Mouse (Mus musculus) erythroblast, embryonic 14.5 days (primary cell): ENCODE data around the gene Dab1. TPM values are rescaled to one million over a fixed set of nuclear protein-coding genes. Genes with fewer than 3 reads are reported as not detected.

Experiments
- H3K27me3 ChIP-seq: 2 replicates; pipeline ENCODE4 v1.6.1; 2012; ENCODE audit warnings: inconsistent platforms; ENCODE audit not compliant: control insufficient read depth
- H3K36me3 ChIP-seq: 2 replicates; pipeline ENCODE4 v1.6.1; 2012; ENCODE audit warnings: mild to moderate bottlenecking, inconsistent platforms; ENCODE audit not compliant: control insufficient read depth
- H3K4me1 ChIP-seq: 2 replicates; pipeline ENCODE4 v1.6.1; 2012; ENCODE audit warnings: inconsistent platforms; ENCODE audit not compliant: control insufficient read depth
- H3K4me3 ChIP-seq: replicated peaks from 2 replicates; pipeline ENCODE3; 2012; ENCODE audit warnings: moderate library complexity, mild to moderate bottlenecking, inconsistent platforms
- H3K9me3 ChIP-seq: 2 replicates; pipeline ENCODE4 v1.6.1; 2012; ENCODE audit warnings: low read length, inconsistent platforms, mixed read lengths; ENCODE audit not compliant: control insufficient read depth
- GATA1 ChIP-seq: IDR thresholded peaks from 2 replicates; pipeline ENCODE4 v1.6.1; 2012; ENCODE audit warnings: low read length, inconsistent platforms, mixed read lengths
- TAL1 ChIP-seq: IDR thresholded peaks from 3 replicates; pipeline ENCODE4 v1.6.1; 2012; ENCODE audit warnings: low read length, inconsistent platforms, mixed read lengths
- polyA plus RNA-seq: library from polyadenylated mRNA; stranded (reverse); fragments of >175 nt; gene quantifications from 2 replicates; pipeline ENCODE4 v1.2.3, GENCODE M21; 2012

The Dab1 gene
- polyA plus RNA-seq, 1 experiment = not detected

DNA sequence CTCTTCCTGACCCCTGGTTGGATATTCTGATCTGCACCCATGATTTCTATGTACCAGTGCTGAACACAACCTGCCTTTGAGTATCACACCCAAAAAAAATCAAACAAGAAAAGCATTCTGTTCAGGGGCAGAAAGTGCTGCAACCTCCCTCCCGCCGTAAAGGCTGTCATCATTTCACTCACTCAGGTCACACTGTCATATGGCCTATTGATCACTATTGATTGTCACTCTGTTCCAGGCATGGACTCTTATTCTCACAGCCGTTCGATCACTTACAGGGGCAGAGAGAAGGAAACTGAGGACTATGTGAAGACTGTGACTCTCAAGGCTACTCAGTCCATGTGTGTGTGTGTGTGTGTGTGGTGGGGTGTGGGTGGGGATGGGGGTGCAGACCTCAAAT lies 1149.0 kb downstream of the Dab1 start:
- Histone ChIP-seq H3K4me3 (no peak overlapping the region), H3K27me3 (no peaks in the 10 kb centered on the region), H3K9me3 (peaks cover 3% of the 10 kb centered on the region; the same call in 1 of the 2 replicates), H3K36me3 (no peaks in the 10 kb centered on the region), H3K4me1 (no peaks in the 10 kb centered on the region)
- TF ChIP-seq TAL1 (no peak), GATA1 (no peak)

DNA sequence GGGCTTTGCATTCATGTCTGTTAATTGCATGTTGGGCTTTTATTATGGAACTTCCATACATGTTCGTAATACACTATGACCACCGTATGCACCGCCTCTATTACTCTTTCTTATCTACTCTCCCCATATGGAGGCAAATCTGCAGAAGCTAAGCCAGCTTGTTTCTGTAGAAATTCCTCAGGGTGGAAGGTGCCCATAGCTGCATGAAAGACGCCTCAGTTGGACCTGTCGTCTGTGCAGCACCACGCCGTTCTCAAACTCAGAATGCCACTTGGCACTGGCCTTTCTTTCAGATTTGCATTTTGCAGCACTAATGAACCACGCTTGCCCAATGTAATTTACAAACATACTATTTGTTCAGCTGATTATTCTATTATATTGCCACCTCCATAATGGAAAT lies 1150.4 kb downstream of the Dab1 start:
- Histone ChIP-seq H3K36me3 (no peaks in the 10 kb centered on the region; the same call in 1 of the 2 replicates), H3K27me3 (no peaks in the 10 kb centered on the region), H3K4me1 (no peaks in the 10 kb centered on the region), H3K4me3 (no peak overlapping the region), H3K9me3 (peaks cover 3% of the 10 kb centered on the region; the same call in 1 of the 2 replicates)
- no peak for TF ChIP-seq TAL1
- TF ChIP-seq GATA1 = no peak

- TF ChIP-seq TAL1 = no peak
- TF ChIP-seq GATA1 = no peak
- no peaks in the 10 kb centered on the region; the same call in 1 of the 2 replicates for H3K36me3 ChIP-seq
- no peak overlapping the region for H3K4me3 ChIP-seq
- no peaks in the 10 kb centered on the region for H3K27me3 ChIP-seq
- H3K9me3 ChIP-seq = peaks cover 3% of the 10 kb centered on the region; the same call in 1 of the 2 replicates
- no peaks in the 10 kb centered on the region for H3K4me1 ChIP-seq
Measured at GRCm38 (mm10) chr4:104770331-104770730, 1151.2 kb downstream of the Dab1 start.

DNA sequence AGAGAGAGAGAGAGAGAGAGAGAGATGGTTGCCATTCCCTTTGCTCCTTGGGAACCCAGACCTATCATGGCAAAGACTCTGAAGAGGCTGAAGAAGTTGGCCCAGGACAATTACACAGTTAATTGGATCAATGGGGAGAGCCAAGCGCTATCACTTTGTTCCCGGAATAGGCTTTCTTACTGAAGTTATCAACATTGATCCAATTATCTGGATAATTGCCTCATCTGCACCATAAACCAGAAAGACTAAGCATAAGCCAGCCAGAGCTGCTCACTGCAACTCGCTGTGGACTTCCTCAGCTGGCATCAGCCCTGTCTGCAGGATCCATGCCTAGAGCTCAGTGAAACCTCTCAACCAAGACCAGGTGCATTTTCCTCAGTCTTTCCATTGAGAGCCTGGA lies 1156.4 kb downstream of the Dab1 start:
- Histone ChIP-seq H3K36me3 (no peaks in the 10 kb centered on the region; the same call in 1 of the 2 replicates), H3K4me3 (no peak overlapping the region), H3K4me1 (no peaks in the 10 kb centered on the region), H3K9me3 (peaks cover 4% of the 10 kb centered on the region; the same call in 1 of the 2 replicates), H3K27me3 (no peaks in the 10 kb centered on the region)
- TF ChIP-seq TAL1 (no peak), GATA1 (no peak)

GRCm38 (mm10) chr4:104779460-104779859 lies 1160.3 kb downstream of the Dab1 start:
- H3K4me3 ChIP-seq = no peak overlapping the region
- no peaks in the 10 kb centered on the region for H3K4me1 ChIP-seq
- no peaks in the 10 kb centered on the region; the same call in 1 of the 2 replicates for H3K36me3 ChIP-seq
- peaks cover 6% of the 10 kb centered on the region for H3K9me3 ChIP-seq
- TF ChIP-seq GATA1 = no peak
- no peak for TF ChIP-seq TAL1
- H3K27me3 ChIP-seq = no peaks in the 10 kb centered on the region

DNA sequence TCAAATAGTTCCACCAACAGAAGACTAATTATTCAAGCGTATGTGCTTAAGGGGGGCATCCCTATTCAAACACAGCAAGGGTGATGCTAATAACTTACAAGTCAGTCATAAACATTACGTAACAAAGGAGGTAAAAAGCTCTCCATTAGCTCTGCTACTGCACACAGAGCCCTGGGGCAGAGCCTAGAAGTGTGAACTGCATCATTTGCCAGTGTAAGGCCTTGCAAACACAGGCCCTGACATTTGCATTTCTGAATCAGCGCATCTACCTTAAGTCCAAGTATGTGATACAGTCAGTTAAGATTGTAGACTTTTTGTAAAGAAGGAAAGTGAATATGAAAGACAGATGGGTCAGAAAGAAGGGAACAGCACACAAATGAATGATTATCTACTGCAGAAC lies 1162.3 kb downstream of the Dab1 start:
- no peak overlapping the region for H3K4me3 ChIP-seq
- no peaks in the 10 kb centered on the region for H3K27me3 ChIP-seq
- H3K4me1 ChIP-seq = no peaks in the 10 kb centered on the region
- peaks cover 6% of the 10 kb centered on the region for H3K9me3 ChIP-seq
- H3K36me3 ChIP-seq = no peaks in the 10 kb centered on the region; the same call in 1 of the 2 replicates
- TF ChIP-seq GATA1 = no peak
- TF ChIP-seq TAL1 = no peak

GRCm38 (mm10) chr4:104782346-104782745 lies 1163.2 kb downstream of the Dab1 start:
- no peaks in the 10 kb centered on the region; the same call in 1 of the 2 replicates for H3K36me3 ChIP-seq
- H3K9me3 ChIP-seq = peaks cover 6% of the 10 kb centered on the region
- TF ChIP-seq GATA1 = no peak
- TF ChIP-seq TAL1 = no peak
- H3K4me3 ChIP-seq = no peak overlapping the region
- H3K27me3 ChIP-seq = no peaks in the 10 kb centered on the region
- H3K4me1 ChIP-seq = no peaks in the 10 kb centered on the region

DNA sequence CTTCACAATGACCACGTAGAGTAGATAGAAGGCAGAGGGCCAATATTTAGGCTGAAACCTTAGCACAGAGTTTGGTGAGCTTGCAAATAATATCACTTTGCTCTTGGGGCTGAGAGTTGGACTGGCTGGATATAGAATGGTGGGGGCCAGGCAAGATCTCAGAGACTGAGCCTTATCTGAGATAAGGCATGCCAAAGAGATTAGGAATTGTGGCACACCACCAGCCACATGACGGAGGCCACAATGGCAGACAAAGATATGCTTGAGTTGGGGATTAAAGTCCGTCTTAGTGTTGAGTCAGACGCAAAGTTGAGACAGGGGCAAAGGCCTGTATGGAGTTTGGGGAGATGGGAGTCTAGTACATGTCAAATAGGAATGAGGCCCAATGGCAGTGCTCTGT lies 1173.0 kb downstream of the Dab1 start:
- no peaks in the 10 kb centered on the region for H3K4me1 ChIP-seq
- no peak for TF ChIP-seq GATA1
- TF ChIP-seq TAL1 = no peak
- no peaks in the 10 kb centered on the region for H3K27me3 ChIP-seq

More for the DNA sequence above, 1173.0 kb downstream of the Dab1 start:
- no peaks in the 10 kb centered on the region; the same call in 1 of the 2 replicates for H3K36me3 ChIP-seq
- no peak overlapping the region for H3K4me3 ChIP-seq
- H3K9me3 ChIP-seq = peaks cover 3% of the 10 kb centered on the region; the same call in 1 of the 2 replicates
